Mouse (Mus musculus) heart, postnatal 0 days (tissue): ENCODE data around the gene Gm39566. TPM values are rescaled to one million over a fixed set of nuclear protein-coding genes. Genes with fewer than 3 reads are reported as not detected.

Source experiments
- ATAC-seq: fragments of 200-750 bp; cut with Nextera tagmentation; 2 replicates; pipeline ENCODE4 v1.8.0; 2017; ENCODE audit warnings: low read depth, moderate number of reproducible peaks, moderate library complexity; ENCODE audit not compliant: insufficient read depth
- DNase-seq: peaks from one replicate; pipeline ENCODE4 v3.0.0-alpha.2; 2016; ENCODE audit warnings: low spot score
- H3K27ac ChIP-seq: fragments of 300-500 bp; sonication (generic); 2 replicates; pipeline ENCODE4 v1.5.1; 2014; ENCODE audit warnings: low read depth, mild to moderate bottlenecking
- H3K27me3 ChIP-seq: fragments of 300-500 bp; sonication (generic); 2 replicates; pipeline ENCODE4 v1.6.1; 2014; ENCODE audit warnings: low read length, mixed read lengths; ENCODE audit not compliant: control insufficient read depth, insufficient read depth
- H3K36me3 ChIP-seq: fragments of 300-500 bp; sonication (generic); replicated peaks from 2 replicates; pipeline ENCODE4 v1.6.1; 2014; ENCODE audit warnings: low read length, mixed read lengths; ENCODE audit not compliant: control insufficient read depth, insufficient read depth
- H3K4me1 ChIP-seq: fragments of 300-500 bp; sonication (generic); 2 replicates; pipeline ENCODE4 v1.6.1; 2014; ENCODE audit warnings: antibody characterized with exemption; ENCODE audit not compliant: control insufficient read depth, insufficient read depth
- H3K4me2 ChIP-seq: fragments of 300-500 bp; sonication (generic); 2 replicates; pipeline ENCODE4 v1.6.1; 2014; ENCODE audit warnings: low read depth, mild to moderate bottlenecking, low read length, moderate library complexity
- H3K4me3 ChIP-seq: fragments of 300-500 bp; sonication (generic); 2 replicates; pipeline ENCODE4 v1.5.1; 2014; ENCODE audit warnings: low read depth, low read length
- H3K9ac ChIP-seq: fragments of 300-500 bp; sonication (generic); replicated peaks from 2 replicates; pipeline ENCODE4 v1.6.1; 2014; ENCODE audit warnings: low read depth, low read length, mixed read lengths
- H3K9me3 ChIP-seq: fragments of 300-500 bp; sonication (generic); replicated peaks from 2 replicates; pipeline ENCODE4 v1.6.1; 2016; ENCODE audit warnings: low read length; ENCODE audit not compliant: control insufficient read depth
- CTCF ChIP-seq: IDR thresholded peaks from 2 replicates; pipeline ENCODE4 v1.5.1; 2016; ENCODE audit warnings: antibody characterized with exemption, control low read depth, low read depth
- EP300 ChIP-seq: IDR thresholded peaks from 2 replicates; pipeline ENCODE4 v1.6.1; 2016; ENCODE audit warnings: antibody characterized with exemption, low read depth
- WGBS: fragments of 180-500 bp; shearing (Covaris S2); extraction: QIAGEN DNeasy Blood & Tissue Kit; methylation state at CpG from one replicate; pipeline ENCODE4 v1.1.7; 2014; 5-methylcytosine and 5-hydroxymethylcytosine counted together
- polyA plus RNA-seq: library from polyadenylated mRNA; unstranded; fragments of >200 nt; fragmentation: Nextera tagmentation; extraction: Ambion mirVana; gene quantifications from 2 replicates; pipeline ENCODE4 v1.2.1, GENCODE M21; 2015
- total RNA-seq: library from RNA; depleted of rRNA; stranded (reverse); fragments of >200 nt; gene quantifications from 2 replicates; pipeline ENCODE4 v1.2.3, GENCODE M21; 2014; ENCODE audit warnings: low replicate concordance; rRNA removed

Gm39566 gene
- total and polyA plus RNA-seq, 2 experiments from 2014 or later, result not detected

- WGBS, result 77% methylated on average over 7 of the region's 7 CpGs
- H3K27me3 ChIP-seq, result no peaks in the 10 kb centered on the region
- no peaks in the 10 kb centered on the region for H3K36me3 ChIP-seq
- DNase-seq, result no peak
- no peak for ATAC-seq
- no peaks in the 10 kb centered on the region for H3K9me3 ChIP-seq
- no peak overlapping the region for H3K27ac ChIP-seq
- no peak overlapping the region for H3K9ac ChIP-seq
- H3K4me2 ChIP-seq, result no peak overlapping the region
- H3K4me1 ChIP-seq, result peaks cover 22% of the 10 kb centered on the region
- peak; percentile 27 for TF ChIP-seq CTCF
- no peak for TF ChIP-seq EP300
- H3K4me3 ChIP-seq, result no peak overlapping the region
Observed at GRCm38 (mm10) chr11:69763551-69763950, 51.5 kb downstream of the Gm39566 start.

- 65% methylated on average over 1 of the region's 1 CpGs for WGBS
- H3K4me3 ChIP-seq, result no peak within 1 kb of the TSS
- no peak within 1 kb of the TSS for H3K9ac ChIP-seq
- H3K27ac ChIP-seq, result no peak within 1 kb of the TSS
- TF ChIP-seq CTCF (no peak), EP300 (no peak)
- peaks cover 18% of the 10 kb centered on the region for H3K4me1 ChIP-seq
- no peaks in the 10 kb centered on the region for H3K9me3 ChIP-seq
- DNase-seq, result no peak
- H3K4me2 ChIP-seq, result no peak within 1 kb of the TSS
- no peaks in the 10 kb centered on the region for H3K36me3 ChIP-seq
- H3K27me3 ChIP-seq, result no peaks in the 10 kb centered on the region
- ATAC-seq, result no peak
Observed at GRCm38 (mm10) chr11:69761868-69762267, 53.2 kb downstream of the Gm39566 start, which contains the start of gene Slc35g3. Slc35g3 (minus strand) TSS chr11:69761968.

Other genes starting within 250 kb of the Gm39566 start
Only the 30 nearest of the 44 such genes appear.
- gene Sox15, start 160.0 kb downstream of the Gm39566 start, total RNA-seq, result not detected in 2 replicates
- gene Sox15, start 160.0 kb downstream of the Gm39566 start, polyA plus RNA-seq, result not detected in 2 replicates
- gene Mpdu1, start 152.7 kb downstream of the Gm39566 start, total RNA-seq, result 123 and 137 TPM in 2 replicates
- 30.0 and 33.0 TPM in 2 replicates for gene Mpdu1, start 152.7 kb downstream of the Gm39566 start, polyA plus RNA-seq
- 2.6 and 6.9 TPM in 2 replicates for gene Cd68, start 149.1 kb downstream of the Gm39566 start, total RNA-seq
- gene Cd68, start 149.1 kb downstream of the Gm39566 start, polyA plus RNA-seq, result 6.1 and 8.5 TPM in 2 replicates
- gene Eif4a1, start 142.9 kb downstream of the Gm39566 start, total RNA-seq, result 573 and 656 TPM in 2 replicates
- gene Eif4a1, start 142.9 kb downstream of the Gm39566 start, polyA plus RNA-seq, result 261 and 289 TPM in 2 replicates
- gene Senp3, start 133.2 kb downstream of the Gm39566 start, total RNA-seq, result 39.7 and 92.3 TPM in 2 replicates
- 27.4 and 32.6 TPM in 2 replicates for gene Senp3, start 133.2 kb downstream of the Gm39566 start, polyA plus RNA-seq
- 0.81 TPM in 1 of 2 replicates, not detected in the other for gene Tnfsf13, start 129.5 kb downstream of the Gm39566 start, total RNA-seq
- 0.57 and 0.89 TPM in 2 replicates for gene Tnfsf13, start 129.5 kb downstream of the Gm39566 start, polyA plus RNA-seq
- 8.5 and 9.3 TPM in 2 replicates for gene Tnfsf12, start 119.4 kb downstream of the Gm39566 start, total RNA-seq
- 5.3 and 5.5 TPM in 2 replicates for gene Tnfsf12, start 119.4 kb downstream of the Gm39566 start, polyA plus RNA-seq
- gene Tnfsfm13, start 119.2 kb downstream of the Gm39566 start, total RNA-seq, result 0.65 and 1.8 TPM in 2 replicates
- gene Tnfsfm13, start 119.2 kb downstream of the Gm39566 start, polyA plus RNA-seq, result 2.8 and 3.0 TPM in 2 replicates
- 13.4 and 15.6 TPM in 2 replicates for gene Polr2a, start 56.7 kb downstream of the Gm39566 start, total RNA-seq
- 6.2 and 6.6 TPM in 2 replicates for gene Polr2a, start 56.7 kb downstream of the Gm39566 start, polyA plus RNA-seq
- gene Slc35g3, start 53.3 kb downstream of the Gm39566 start, total RNA-seq, result not detected in 2 replicates
- gene Slc35g3, start 53.3 kb downstream of the Gm39566 start, polyA plus RNA-seq, result 0.18 TPM in 1 of 2 replicates, not detected in the other
- gene Zbtb4, start 49.4 kb downstream of the Gm39566 start, total RNA-seq, result 21.2 and 28.7 TPM in 2 replicates
- gene Zbtb4, start 49.4 kb downstream of the Gm39566 start, polyA plus RNA-seq, result 2.6 and 2.9 TPM in 2 replicates
- 2.5 and 11.2 TPM in 2 replicates for gene Chrnb1, start 19.4 kb downstream of the Gm39566 start, total RNA-seq
- 2.7 and 3.1 TPM in 2 replicates for gene Chrnb1, start 19.4 kb downstream of the Gm39566 start, polyA plus RNA-seq
- gene Fgf11, start 13.4 kb downstream of the Gm39566 start, total RNA-seq, result 5.3 and 5.7 TPM in 2 replicates
- 0.75 and 1.0 TPM in 2 replicates for gene Fgf11, start 13.4 kb downstream of the Gm39566 start, polyA plus RNA-seq
- 0.43 and 2.7 TPM in 2 replicates for gene Tmem102, start 9.7 kb downstream of the Gm39566 start, total RNA-seq
- 2.6 TPM in 2 replicates for gene Tmem102, start 9.7 kb downstream of the Gm39566 start, polyA plus RNA-seq
- gene Spem2, start 3.2 kb upstream of the Gm39566 start, total RNA-seq, result not detected in 2 replicates
- not detected in 2 replicates for gene Spem2, start 3.2 kb upstream of the Gm39566 start, polyA plus RNA-seq
- gene Spem1, start 6.9 kb upstream of the Gm39566 start, total RNA-seq, result not detected in 2 replicates
- gene Spem1, start 6.9 kb upstream of the Gm39566 start, polyA plus RNA-seq, result not detected in 2 replicates
- 4.5 and 10.1 TPM in 2 replicates for gene Nlgn2, start 22.5 kb upstream of the Gm39566 start, total RNA-seq
- gene Nlgn2, start 22.5 kb upstream of the Gm39566 start, polyA plus RNA-seq, result 0.89 TPM in 2 replicates
- gene Tmem256, start 23.2 kb upstream of the Gm39566 start, total RNA-seq, result 78.5 and 169 TPM in 2 replicates
- 411 and 424 TPM in 2 replicates for gene Tmem256, start 23.2 kb upstream of the Gm39566 start, polyA plus RNA-seq
- gene Plscr3, start 31.1 kb upstream of the Gm39566 start, total RNA-seq, result 50.9 and 64.0 TPM in 2 replicates
- gene Plscr3, start 31.1 kb upstream of the Gm39566 start, polyA plus RNA-seq, result 60.5 and 62.3 TPM in 2 replicates
- gene Tnk1, start 43.4 kb upstream of the Gm39566 start, total RNA-seq, result 0.50 TPM in 1 of 2 replicates, not detected in the other
- gene Tnk1, start 43.4 kb upstream of the Gm39566 start, polyA plus RNA-seq, result not detected in 2 replicates
- gene Tmem95, start 62.7 kb upstream of the Gm39566 start, total RNA-seq, result not detected in 2 replicates
- gene Tmem95, start 62.7 kb upstream of the Gm39566 start, polyA plus RNA-seq, result not detected in 2 replicates
- 2.3 and 9.4 TPM in 2 replicates for gene Kctd11, start 66.1 kb upstream of the Gm39566 start, total RNA-seq
- 1.9 and 2.3 TPM in 2 replicates for gene Kctd11, start 66.1 kb upstream of the Gm39566 start, polyA plus RNA-seq
- 2.5 and 9.7 TPM in 2 replicates for gene Acap1, start 80.2 kb upstream of the Gm39566 start, total RNA-seq
- 2.5 TPM in 2 replicates for gene Acap1, start 80.2 kb upstream of the Gm39566 start, polyA plus RNA-seq
- 1.8 and 6.3 TPM in 2 replicates for gene 2810408A11Rik, start 85.7 kb upstream of the Gm39566 start, total RNA-seq
- 2.8 and 3.9 TPM in 2 replicates for gene 2810408A11Rik, start 85.7 kb upstream of the Gm39566 start, polyA plus RNA-seq
- 39.2 and 59.5 TPM in 2 replicates for gene Neurl4, start 85.8 kb upstream of the Gm39566 start, total RNA-seq
- 3.6 and 4.5 TPM in 2 replicates for gene Neurl4, start 85.8 kb upstream of the Gm39566 start, polyA plus RNA-seq
- 48.6 and 72.4 TPM in 2 replicates for gene Gps2, start 98.6 kb upstream of the Gm39566 start, total RNA-seq
- 37.1 and 38.1 TPM in 2 replicates for gene Gps2, start 98.6 kb upstream of the Gm39566 start, polyA plus RNA-seq
- gene Eif5a, start 106.7 kb upstream of the Gm39566 start, total RNA-seq, result 469 and 504 TPM in 2 replicates
- 961 and 973 TPM in 2 replicates for gene Eif5a, start 106.7 kb upstream of the Gm39566 start, polyA plus RNA-seq
- 16.0 and 25.6 TPM in 2 replicates for gene Ybx2, start 120.5 kb upstream of the Gm39566 start, total RNA-seq
- 4.9 and 7.9 TPM in 2 replicates for gene Ybx2, start 120.5 kb upstream of the Gm39566 start, polyA plus RNA-seq
- 235 and 267 TPM in 2 replicates for gene Slc2a4, start 132.9 kb upstream of the Gm39566 start, total RNA-seq
- 89.2 and 89.7 TPM in 2 replicates for gene Slc2a4, start 132.9 kb upstream of the Gm39566 start, polyA plus RNA-seq
- gene Cldn7, start 149.5 kb upstream of the Gm39566 start, total RNA-seq, result 0.93 TPM in 1 of 2 replicates, not detected in the other
- gene Cldn7, start 149.5 kb upstream of the Gm39566 start, polyA plus RNA-seq, result 0.64 and 1.8 TPM in 2 replicates